Comparison of ENCODE assay signal across 20 mouse cellular contexts in genomic region chr5:140955666-140956065, GRCm38 (mm10). TPM values are rescaled to one million over a fixed set of nuclear protein-coding genes. Genes with fewer than 3 reads are reported as not detected.
DNase-seq lines count a peak whose midpoint lies in the region; ATAC-seq and TF ChIP-seq lines count a peak whose summit lies in the region.
"Had no signal": no experiment of that assay in that cellular context is flagged by ENCODE, and none has a peak within 500 bp of the region (broad histone marks: within the 10 kb centered on the region; RNA-seq: fewer than 3 reads in every experiment).

No protein-coding gene starts in this region.

- TF ChIP-seq CTCF in forebrain, postnatal 0 days (IDR thresholded peaks at IDR 0.05; ENCODE audit: low read depth): peak; percentile 44
- TF ChIP-seq CTCF in midbrain, postnatal 0 days (IDR thresholded peaks at IDR 0.05): peak; percentile 19
- TF ChIP-seq CTCF in layer of hippocampus, adult 2 months (conservative IDR thresholded peaks at IDR 0.05): peak; percentile 69

- H3K9ac ChIP-seq in forebrain, postnatal 0 days: no peak overlapping the region
- no peak overlapping the region for H3K9ac ChIP-seq in forebrain, embryonic 13.5 days
- no peak overlapping the region for H3K9ac ChIP-seq in midbrain, postnatal 0 days (replicated peaks; ENCODE audit: low read length, poor library complexity, severe bottlenecking)
- no peak overlapping the region for H3K9ac ChIP-seq in midbrain, embryonic 14.5 days (replicated peaks; ENCODE audit: low read length)
- H3K9ac ChIP-seq: embryonic facial prominence, embryonic 15.5 days; heart, embryonic 13.5 days; limb, embryonic 15.5 days had no signal

- no peak overlapping the region for H3K27ac ChIP-seq in forebrain, postnatal 0 days (ENCODE audit: low read depth, low read length)
- H3K27ac ChIP-seq in forebrain, embryonic 13.5 days: no peak overlapping the region
- no peak overlapping the region for H3K27ac ChIP-seq in midbrain, postnatal 0 days (ENCODE audit: low read depth, low read length)
- H3K27ac ChIP-seq in midbrain, embryonic 14.5 days (replicated peaks; ENCODE audit: low read depth, low read length): no peak overlapping the region
- H3K27ac ChIP-seq in layer of hippocampus, adult 2 months: no peak overlapping the region
- H3K27ac ChIP-seq: embryonic facial prominence, embryonic 15.5 days; heart, embryonic 13.5 days; limb, embryonic 15.5 days had no signal

- peak; percentile 63 for DNase-seq in forebrain, postnatal 0 days
- DNase-seq in midbrain, postnatal 0 days (ENCODE audit: low spot score): peak; percentile 30
- DNase-seq in midbrain, embryonic 14.5 days: no peak
- DNase-seq in layer of hippocampus, adult 2 months (ENCODE audit: low spot score in 2 of 2): peak; percentile 47 to 50
- DNase-seq in spleen, postnatal 4 days (ENCODE audit: low spot score in 2 of 2): no peak
- DNase-seq in ovary, adult 18-20 months (ENCODE audit: low spot score): no peak
- no peak for DNase-seq in urinary bladder, adult 18-20 months (ENCODE audit: low spot score in 2 of 2)
- DNase-seq: adrenal gland, adult 8-10 months; cerebellum, postnatal 36 days; gastrocnemius, postnatal 10 days; heart, adult 18-20 months; heart, postnatal 4 days; kidney, adult 18-20 months; kidney, postnatal 14 days; right cerebral cortex, postnatal 4 days had no signal

- no peaks in the 10 kb centered on the region for H3K36me3 ChIP-seq in forebrain, postnatal 0 days (ENCODE audit: insufficient read depth)
- H3K36me3 ChIP-seq in forebrain, embryonic 13.5 days (ENCODE audit: poor library complexity, severe bottlenecking): no peaks in the 10 kb centered on the region
- H3K36me3 ChIP-seq in midbrain, postnatal 0 days (ENCODE audit: insufficient read depth, low read length): no peaks in the 10 kb centered on the region
- H3K36me3 ChIP-seq in midbrain, embryonic 14.5 days (ENCODE audit: control insufficient read depth, insufficient read depth, low read length): no peaks in the 10 kb centered on the region
- H3K36me3 ChIP-seq: embryonic facial prominence, embryonic 15.5 days; heart, embryonic 13.5 days; limb, embryonic 15.5 days had no signal

- no peaks in the 10 kb centered on the region for H3K9me3 ChIP-seq in forebrain, postnatal 0 days (ENCODE audit: low read length)
- no peaks in the 10 kb centered on the region for H3K9me3 ChIP-seq in forebrain, embryonic 13.5 days (replicated peaks)
- H3K9me3 ChIP-seq in midbrain, postnatal 0 days (ENCODE audit: low read length): no peaks in the 10 kb centered on the region
- H3K9me3 ChIP-seq in midbrain, embryonic 14.5 days (ENCODE audit: control insufficient read depth, low read length): no peaks in the 10 kb centered on the region
- H3K9me3 ChIP-seq: embryonic facial prominence, embryonic 15.5 days; limb, embryonic 15.5 days had no signal

- no peaks in the 10 kb centered on the region for H3K27me3 ChIP-seq in forebrain, postnatal 0 days (ENCODE audit: insufficient read depth, low read length)
- H3K27me3 ChIP-seq in forebrain, embryonic 13.5 days: 0 out of 2 replicates have a peak, but pooled peaks cover 10% of the 10 kb centered on the region
- no peaks in the 10 kb centered on the region for H3K27me3 ChIP-seq in midbrain, postnatal 0 days (ENCODE audit: insufficient read depth, low read length)
- no peaks in the 10 kb centered on the region for H3K27me3 ChIP-seq in midbrain, embryonic 14.5 days (ENCODE audit: control insufficient read depth, insufficient read depth, low read length)
- H3K27me3 ChIP-seq: embryonic facial prominence, embryonic 15.5 days; heart, embryonic 13.5 days; limb, embryonic 15.5 days had no signal

- no peak overlapping the region for H3K4me3 ChIP-seq in forebrain, postnatal 0 days (ENCODE audit: low read depth, low read length)
- H3K4me3 ChIP-seq in forebrain, embryonic 13.5 days: no peak overlapping the region
- no peak overlapping the region for H3K4me3 ChIP-seq in midbrain, postnatal 0 days (ENCODE audit: low read depth, low read length)
- no peak overlapping the region for H3K4me3 ChIP-seq in midbrain, embryonic 14.5 days (replicated peaks; ENCODE audit: low read depth, low read length)
- H3K4me3 ChIP-seq in layer of hippocampus, adult 2 months: no peak overlapping the region
- H3K4me3 ChIP-seq: embryonic facial prominence, embryonic 15.5 days; heart, embryonic 13.5 days; limb, embryonic 15.5 days had no signal

- WGBS in forebrain, postnatal 0 days: 79% methylated on average over 1 of the region's 1 CpGs
- WGBS in forebrain, embryonic 13.5 days: 87% methylated on average over 1 of the region's 1 CpGs
- WGBS in midbrain, postnatal 0 days: 76% methylated on average over 1 of the region's 1 CpGs
- WGBS in midbrain, embryonic 14.5 days: 94% methylated on average over 1 of the region's 1 CpGs

- H3K4me1 ChIP-seq in forebrain, postnatal 0 days (ENCODE audit: insufficient read depth): no peaks in the 10 kb centered on the region
- H3K4me1 ChIP-seq in forebrain, embryonic 13.5 days: no peaks in the 10 kb centered on the region
- no peaks in the 10 kb centered on the region for H3K4me1 ChIP-seq in midbrain, postnatal 0 days (ENCODE audit: insufficient read depth, low read length)
- H3K4me1 ChIP-seq in midbrain, embryonic 14.5 days (ENCODE audit: control insufficient read depth, insufficient read depth, low read length): no peaks in the 10 kb centered on the region
- H3K4me1 ChIP-seq: embryonic facial prominence, embryonic 15.5 days; heart, embryonic 13.5 days had no signal

- peak; percentile 14; the same call in 1 of the 2 replicates for ATAC-seq in forebrain, postnatal 0 days
- no peak for ATAC-seq in forebrain, embryonic 13.5 days
- no peak for ATAC-seq in midbrain, postnatal 0 days (ENCODE audit: low FRiP score)
- no peak for ATAC-seq in midbrain, embryonic 14.5 days (ENCODE audit: low FRiP score, low TSS enrichment)
- ATAC-seq: hindbrain, embryonic 16.5 days had no signal

- H3K4me2 ChIP-seq in forebrain, postnatal 0 days (ENCODE audit: low read depth): no peak overlapping the region
- H3K4me2 ChIP-seq in forebrain, embryonic 13.5 days: no peak overlapping the region
- no peak overlapping the region for H3K4me2 ChIP-seq in midbrain, postnatal 0 days (ENCODE audit: low read depth, low read length, poor library complexity, severe bottlenecking)
- H3K4me2 ChIP-seq in midbrain, embryonic 14.5 days (ENCODE audit: low read length): no peak overlapping the region
- H3K4me2 ChIP-seq: embryonic facial prominence, embryonic 15.5 days; heart, embryonic 13.5 days; limb, embryonic 15.5 days had no signal

RNA-seq across cellular contexts. Expression of gene Card11, which starts 44.7 kb away (rescaled TPM):
- not detected in 2 replicates for total RNA-seq in forebrain, postnatal 0 days (2014; rRNA removed)
- polyA plus RNA-seq in forebrain, postnatal 0 days (2015; fragmentation: Nextera tagmentation; extraction: Ambion mirVana): not detected in 2 replicates
- polyA plus RNA-seq in forebrain, embryonic 13.5 days (2015; fragmentation: Nextera tagmentation; extraction: Ambion mirVana): not detected in 2 replicates
- 0.19 TPM in 1 of 2 replicates, not detected in the other for total RNA-seq in midbrain, postnatal 0 days (2014; rRNA removed)
- polyA plus RNA-seq in midbrain, postnatal 0 days (2015; fragmentation: Nextera tagmentation; extraction: Ambion mirVana): 0.09 and 0.28 TPM in 2 replicates
- 0.28 TPM in 1 of 2 replicates, not detected in the other for polyA plus RNA-seq in midbrain, embryonic 14.5 days (2014; fragmentation: Nextera tagmentation; extraction: Ambion mirVana)
- under 1 TPM in 1 of 2 experiments, not detected in 1; 0.12 TPM for total RNA-seq in layer of hippocampus, adult 2 months (2021)

Comparison
In these comparisons a context has a peak if more than half of its experiments do, and no peak if none do; other contexts are left out.
1. DNase-seq: peak in forebrain, postnatal 0 days (single experiment), midbrain, postnatal 0 days (single experiment) and layer of hippocampus, adult 2 months (2 of 2); none in midbrain, embryonic 14.5 days (single experiment), spleen, postnatal 4 days (0 of 2), ovary, adult 18-20 months (single experiment) and urinary bladder, adult 18-20 months (0 of 2).
2. CTCF ChIP-seq: peak in every context shown above with its lines; median percentile 69 in layer of hippocampus, adult 2 months; 44 in forebrain, postnatal 0 days; 19 in midbrain, postnatal 0 days.